Mouse (Mus musculus) liver, postnatal 0 days (tissue): Measurements from ENCODE around the gene Mlec. TPM values are rescaled to one million over a fixed set of nuclear protein-coding genes. Genes with fewer than 3 reads are reported as not detected.

Experiments
- ATAC-seq: fragments of 200-750 bp; cut with Nextera tagmentation; 2 replicates; pipeline ENCODE4 v1.8.0; 2017; ENCODE audit warnings: mild to moderate bottlenecking, moderate library complexity
- DNase-seq: peaks from one replicate; pipeline ENCODE4 v3.0.0-alpha.2; 2016
- H3K27ac ChIP-seq: fragments of 300-500 bp; sonication (generic); 2 replicates; pipeline ENCODE4 v1.5.1; 2014; ENCODE audit warnings: antibody characterized with exemption, moderate library complexity, mild to moderate bottlenecking, low read depth
- H3K27me3 ChIP-seq: fragments of 300-500 bp; sonication (generic); 2 replicates; pipeline ENCODE4 v1.6.1; 2014; ENCODE audit warnings: low read length, control low read depth, mixed read lengths; ENCODE audit not compliant: insufficient read depth
- H3K36me3 ChIP-seq: fragments of 300-500 bp; sonication (generic); replicated peaks from 2 replicates; pipeline ENCODE4 v1.6.1; 2014; ENCODE audit warnings: mild to moderate bottlenecking, control low read depth, low read length, moderate library complexity, mixed read lengths; ENCODE audit not compliant: insufficient read depth
- H3K4me1 ChIP-seq: fragments of 300-500 bp; sonication (generic); 2 replicates; pipeline ENCODE4 v1.6.1; 2014; ENCODE audit warnings: antibody characterized with exemption, mild to moderate bottlenecking, control low read depth; ENCODE audit not compliant: insufficient read depth
- H3K4me2 ChIP-seq: fragments of 300-500 bp; sonication (generic); 2 replicates; pipeline ENCODE4 v1.6.1; 2014; ENCODE audit warnings: low read depth, mild to moderate bottlenecking, low read length, moderate library complexity, mixed read lengths
- H3K4me3 ChIP-seq: fragments of 300-500 bp; sonication (generic); 2 replicates; pipeline ENCODE4 v1.5.1; 2014; ENCODE audit warnings: low read depth, low read length
- H3K9ac ChIP-seq: fragments of 300-500 bp; sonication (generic); replicated peaks from 2 replicates; pipeline ENCODE4 v1.6.1; 2014; ENCODE audit warnings: mild to moderate bottlenecking, moderate library complexity
- H3K9me3 ChIP-seq: fragments of 300-500 bp; sonication (generic); 2 replicates; pipeline ENCODE4 v1.6.1; 2016; ENCODE audit warnings: mild to moderate bottlenecking, control low read depth, low read length, mixed read lengths
- CTCF ChIP-seq: sonication (generic); IDR thresholded peaks from 2 replicates; pipeline ENCODE4 v1.5.1; 2016; ENCODE audit warnings: antibody characterized with exemption, low read depth
- EP300 ChIP-seq: IDR thresholded peaks from 2 replicates; pipeline ENCODE4 v1.6.1; 2016; ENCODE audit warnings: antibody characterized with exemption, low read depth, mild to moderate bottlenecking
- WGBS: fragments of 180-500 bp; shearing (Covaris S2); extraction: QIAGEN DNeasy Blood & Tissue Kit; methylation state at CpG from one replicate; pipeline ENCODE4 v1.1.7; 2014; ENCODE audit not compliant: insufficient replicate concordance; 5-methylcytosine and 5-hydroxymethylcytosine counted together
- polyA plus RNA-seq: library from polyadenylated mRNA; unstranded; fragments of >200 nt; fragmentation: Nextera tagmentation; extraction: Ambion mirVana; gene quantifications from 2 replicates; pipeline ENCODE4 v1.2.1, GENCODE M21; 2015

The Mlec gene
- polyA plus RNA-seq, 1 experiment from 2014 or later = 8.2 TPM

- WGBS = 88% methylated on average over 5 of the region's 5 CpGs
- Histone ChIP-seq H3K9me3 (no peaks in the 10 kb centered on the region), H3K27me3 (no peaks in the 10 kb centered on the region), H3K4me2 (no peak overlapping the region), H3K4me1 (peaks cover 8% of the 10 kb centered on the region), H3K27ac (no peak overlapping the region), H3K9ac (no peak overlapping the region), H3K4me3 (no peak overlapping the region), H3K36me3 (peaks cover 14% of the 10 kb centered on the region; the same call in 1 of the 2 replicates)
- no peak for ATAC-seq
- TF ChIP-seq EP300 = no peak
- no peak for TF ChIP-seq CTCF
- DNase-seq = no peak
These were observed 37.0 kb downstream of the Mlec start for GRCm38 (mm10) chr5:115120978-115121377.

- TF ChIP-seq CTCF (no peak), EP300 (no peak)
- Histone ChIP-seq H3K9me3 (no peaks in the 10 kb centered on the region), H3K36me3 (peaks cover 11% of the 10 kb centered on the region; the same call in 1 of the 2 replicates), H3K4me1 (peaks cover 8% of the 10 kb centered on the region), H3K27ac (peak within 1 kb of the TSS; percentile 86), H3K4me3 (peak within 1 kb of the TSS; percentile 86), H3K9ac (peak within 1 kb of the TSS; percentile 78), H3K4me2 (peak within 1 kb of the TSS; percentile 96), H3K27me3 (no peaks in the 10 kb centered on the region)
- peak; percentile 94 for ATAC-seq
- under 1% methylated on average over 38 of the region's 39 CpGs for WGBS
- DNase-seq = peak; percentile 90
These were observed 38.9 kb downstream of the Mlec start, which contains the start of gene Acads for GRCm38 (mm10) chr5:115118961-115119570. TSS of gene Acads (minus strand) at chr5:115119346.

GRCm38 (mm10) chr5:115117467-115117866, 40.5 kb downstream of the Mlec start:
- no peak overlapping the region for H3K4me3 ChIP-seq
- 80% methylated on average over 13 of the region's 13 CpGs for WGBS

GRCm38 (mm10) chr5:115116426-115116825, 41.6 kb downstream of the Mlec start:
- no peak overlapping the region for H3K9ac ChIP-seq
- peak; percentile 22; the same call in 1 of the 2 replicates for TF ChIP-seq CTCF
- TF ChIP-seq EP300 = no peak
- no peak overlapping the region for H3K4me2 ChIP-seq
- no peak overlapping the region for H3K27ac ChIP-seq
- DNase-seq (peak; percentile 14), ATAC-seq (no peak)
- H3K27me3 ChIP-seq = no peaks in the 10 kb centered on the region
- 83% methylated on average over 3 of the region's 3 CpGs for WGBS
- no peak overlapping the region for H3K4me3 ChIP-seq
- H3K4me1 ChIP-seq = peaks cover 8% of the 10 kb centered on the region
- peaks cover 11% of the 10 kb centered on the region; the same call in 1 of the 2 replicates for H3K36me3 ChIP-seq
- H3K9me3 ChIP-seq = no peaks in the 10 kb centered on the region

More at GRCm38 (mm10) chr5:115117467-115117866, 40.5 kb downstream of the Mlec start:
- ATAC-seq (no peak), DNase-seq (peak; percentile 18)
- Histone ChIP-seq H3K9me3 (no peaks in the 10 kb centered on the region), H3K27ac (no peak overlapping the region), H3K27me3 (no peaks in the 10 kb centered on the region), H3K9ac (no peak overlapping the region), H3K36me3 (peaks cover 8% of the 10 kb centered on the region; the same call in 1 of the 2 replicates), H3K4me2 (no peak overlapping the region), H3K4me1 (peaks cover 8% of the 10 kb centered on the region)
- TF ChIP-seq CTCF (0 out of 2 replicates have a peak, but pooled peaks have one; percentile 14), EP300 (no peak)

GRCm38 (mm10) chr5:115114501-115114900, 43.5 kb downstream of the Mlec start:
- H3K27me3 ChIP-seq = no peaks in the 10 kb centered on the region
- no peak for DNase-seq
- no peak overlapping the region for H3K4me2 ChIP-seq
- H3K9me3 ChIP-seq = no peaks in the 10 kb centered on the region
- TF ChIP-seq CTCF = no peak
- TF ChIP-seq EP300 = no peak
- 80% methylated on average over 8 of the region's 8 CpGs for WGBS
- no peak for ATAC-seq
- no peak overlapping the region for H3K9ac ChIP-seq
- peaks cover 7% of the 10 kb centered on the region for H3K4me1 ChIP-seq
- H3K36me3 ChIP-seq = peaks cover 16% of the 10 kb centered on the region
- H3K27ac ChIP-seq = no peak overlapping the region
- H3K4me3 ChIP-seq = no peak overlapping the region

- DNase-seq (no peak), ATAC-seq (no peak)
- Histone ChIP-seq H3K27ac (no peak overlapping the region), H3K36me3 (peaks cover 16% of the 10 kb centered on the region), H3K9ac (no peak overlapping the region), H3K4me3 (no peak overlapping the region), H3K9me3 (no peaks in the 10 kb centered on the region), H3K27me3 (no peaks in the 10 kb centered on the region), H3K4me1 (peaks cover under 1% of the 10 kb centered on the region; the same call in 1 of the 2 replicates), H3K4me2 (no peak overlapping the region)
- WGBS = 89% methylated on average over 12 of the region's 12 CpGs
- TF ChIP-seq EP300 = no peak
- TF ChIP-seq CTCF = no peak
These were observed 44.7 kb downstream of the Mlec start for GRCm38 (mm10) chr5:115113244-115113643.
